Mouse (Mus musculus) stomach, postnatal 0 days (tissue): ENCODE data around the gene Rpl10. TPM values are rescaled to one million over a fixed set of nuclear protein-coding genes. Genes with fewer than 3 reads are reported as not detected.

Experiments
- ATAC-seq: fragments of 200-750 bp; cut with Nextera tagmentation; 2 replicates; pipeline ENCODE4 v1.8.0; 2017; ENCODE audit not compliant: low FRiP score, low TSS enrichment
- DNase-seq: peaks from one replicate; pipeline ENCODE4 v3.0.0-alpha.2; 2016; ENCODE audit warnings: low spot score
- H3K27ac ChIP-seq: fragments of 300-500 bp; sonication (generic); replicated peaks from 2 replicates; pipeline ENCODE4 v1.5.1; 2014; ENCODE audit warnings: mild to moderate bottlenecking, control low read depth
- H3K27me3 ChIP-seq: fragments of 300-500 bp; sonication (generic); 2 replicates; pipeline ENCODE4 v1.6.1; 2014; ENCODE audit warnings: low read length; ENCODE audit not compliant: control insufficient read depth, insufficient read depth
- H3K36me3 ChIP-seq: fragments of 300-500 bp; sonication (generic); 2 replicates; pipeline ENCODE4 v1.6.1; 2014; ENCODE audit warnings: low read length, mixed read lengths; ENCODE audit not compliant: control insufficient read depth, insufficient read depth
- H3K4me1 ChIP-seq: fragments of 300-500 bp; sonication (generic); replicated peaks from 2 replicates; pipeline ENCODE4 v1.6.1; 2014; ENCODE audit warnings: antibody characterized with exemption; ENCODE audit not compliant: control insufficient read depth, insufficient read depth
- H3K4me2 ChIP-seq: fragments of 300-500 bp; sonication (generic); replicated peaks from 2 replicates; pipeline ENCODE4 v1.6.1; 2014; ENCODE audit warnings: low read depth, mild to moderate bottlenecking, control low read depth, moderate library complexity
- H3K4me3 ChIP-seq: fragments of 300-500 bp; sonication (generic); 2 replicates; pipeline ENCODE4 v1.5.1; 2014; ENCODE audit warnings: low read depth, low read length, control low read depth
- H3K9ac ChIP-seq: fragments of 300-500 bp; sonication (generic); 2 replicates; pipeline ENCODE4 v1.6.1; 2014; ENCODE audit warnings: mild to moderate bottlenecking, low read length, control low read depth, mixed read lengths
- H3K9me3 ChIP-seq: fragments of 300-500 bp; sonication (generic); 2 replicates; pipeline ENCODE4 v1.6.1; 2016; ENCODE audit warnings: low read length; ENCODE audit not compliant: control insufficient read depth
- CTCF ChIP-seq: IDR thresholded peaks from 2 replicates; pipeline ENCODE4 v1.5.1; 2016; ENCODE audit warnings: antibody characterized with exemption, low read depth, mild to moderate bottlenecking, moderate library complexity
- EP300 ChIP-seq: optimal IDR thresholded peaks from 2 replicates; pipeline ENCODE3; 2016; ENCODE audit warnings: antibody characterized with exemption
- WGBS: fragments of 180-500 bp; shearing (Covaris S2); extraction: QIAGEN DNeasy Blood & Tissue Kit; methylation state at CpG from one replicate; pipeline ENCODE4 v1.1.7; 2014; 5-methylcytosine and 5-hydroxymethylcytosine counted together
- microRNA-seq: library from miRNA; unstranded; fragments of <30 nt; microRNA quantifications from one replicate; pipeline ENCODE4, GENCODE M21; 2016
- polyA plus RNA-seq: library from polyadenylated mRNA; unstranded; fragments of >200 nt; fragmentation: Nextera tagmentation; extraction: Ambion mirVana; gene quantifications from 2 replicates; pipeline ENCODE4 v1.2.1, GENCODE M21; 2015

The Rpl10 gene
- polyA plus RNA-seq, 1 experiment from 2014 or later, result 762 TPM

GRCm38 (mm10) chrX:74304867-74305700 lies 34.5 kb downstream of the Rpl10 start, which contains the start of gene Gdi1:
Gene Gdi1, plus strand, starts transcription at chrX:74304998.
- peak within 1 kb of the TSS; percentile 56 for H3K4me2 ChIP-seq
- peak within 1 kb of the TSS; percentile 51 for H3K4me3 ChIP-seq
- H3K27ac ChIP-seq, result peak within 1 kb of the TSS; percentile 79
- DNase-seq (peak; percentile 83), ATAC-seq (peak; percentile 92)
- no peaks in the 10 kb centered on the region for H3K9me3 ChIP-seq
- no peaks in the 10 kb centered on the region for H3K27me3 ChIP-seq
- H3K9ac ChIP-seq, result peak within 1 kb of the TSS; percentile 50
- no peaks in the 10 kb centered on the region for H3K4me1 ChIP-seq
- 16% methylated on average over 34 of the region's 41 CpGs for WGBS
- no peaks in the 10 kb centered on the region for H3K36me3 ChIP-seq
- TF ChIP-seq EP300 (peak; percentile 76), CTCF (peak; percentile 59)

GRCm38 (mm10) chrX:74312540-74313464 lies 42.2 kb downstream of the Rpl10 start, which contains the start of gene Fam50a:
Gene Fam50a, plus strand, starts transcription at chrX:74313033.
- no peaks in the 10 kb centered on the region for H3K27me3 ChIP-seq
- peak within 1 kb of the TSS; percentile 54 for H3K4me3 ChIP-seq
- H3K27ac ChIP-seq, result peak within 1 kb of the TSS; percentile 79
- TF ChIP-seq EP300 (no peak), CTCF (no peak; the same call in 1 of the 2 replicates)
- DNase-seq (peak; percentile 91), ATAC-seq (peak; percentile 98)
- peak within 1 kb of the TSS; percentile 69 for H3K4me2 ChIP-seq
- WGBS, result 18% methylated on average over 56 of the region's 59 CpGs
- peak within 1 kb of the TSS; percentile 74 for H3K9ac ChIP-seq
- no peaks in the 10 kb centered on the region for H3K4me1 ChIP-seq
- H3K9me3 ChIP-seq, result no peaks in the 10 kb centered on the region
- no peaks in the 10 kb centered on the region for H3K36me3 ChIP-seq

Small RNA genes lying within 50 kb of the gene (microRNA-seq; reads per million reads assigned to microRNA genes)
- gene Mir7091 (not detected), gene Mir7092 (not detected)

Other genes starting within 250 kb of the Rpl10 start
- gene Irak1, start 246.9 kb upstream of the Rpl10 start, polyA plus RNA-seq, result 37.6 and 39.5 TPM in 2 replicates
- gene Opn1mw, start 143.3 kb upstream of the Rpl10 start, polyA plus RNA-seq, result not detected in 2 replicates
- 6.8 and 6.9 TPM in 2 replicates for gene Mecp2, start 135.4 kb upstream of the Rpl10 start, polyA plus RNA-seq
- not detected in 2 replicates for gene Tex28, start 103.0 kb upstream of the Rpl10 start, polyA plus RNA-seq
- 0.08 and 0.13 TPM in 2 replicates for gene Tktl1, start 93.6 kb upstream of the Rpl10 start, polyA plus RNA-seq
- 256 and 289 TPM in 2 replicates for gene Flna, start 21.0 kb upstream of the Rpl10 start, polyA plus RNA-seq
- 20.9 TPM in 2 replicates for gene Emd, start 16.1 kb upstream of the Rpl10 start, polyA plus RNA-seq
- 59.5 and 71.1 TPM in 2 replicates for gene Taz, start 11.1 kb downstream of the Rpl10 start, polyA plus RNA-seq
- gene Dnase1l1, start 11.5 kb downstream of the Rpl10 start, polyA plus RNA-seq, result 15.6 and 15.8 TPM in 2 replicates
- gene Atp6ap1, start 26.3 kb downstream of the Rpl10 start, polyA plus RNA-seq, result 106 and 107 TPM in 2 replicates
- gene Gdi1, start 34.2 kb downstream of the Rpl10 start, polyA plus RNA-seq, result 75.8 and 79.3 TPM in 2 replicates
- gene Fam50a, start 42.2 kb downstream of the Rpl10 start, polyA plus RNA-seq, result 37.6 and 37.8 TPM in 2 replicates
- gene Plxna3, start 58.3 kb downstream of the Rpl10 start, polyA plus RNA-seq, result 2.9 and 3.2 TPM in 2 replicates
- 88.1 and 90.9 TPM in 2 replicates for gene Lage3, start 82.8 kb downstream of the Rpl10 start, polyA plus RNA-seq
- gene Ubl4a, start 102.4 kb downstream of the Rpl10 start, polyA plus RNA-seq, result 55.6 and 63.5 TPM in 2 replicates
- gene Slc10a3, start 102.5 kb downstream of the Rpl10 start, polyA plus RNA-seq, result 20.0 and 20.6 TPM in 2 replicates
- 25.0 and 26.0 TPM in 2 replicates for gene Fam3a, start 122.5 kb downstream of the Rpl10 start, polyA plus RNA-seq
- gene Ikbkg, start 122.5 kb downstream of the Rpl10 start, polyA plus RNA-seq, result 15.8 and 16.7 TPM in 2 replicates
- gene G6pdx, start 158.4 kb downstream of the Rpl10 start, polyA plus RNA-seq, result 83.7 and 90.3 TPM in 2 replicates
- 0.25 TPM in 1 of 2 replicates, not detected in the other for gene Gm6880, start 210.6 kb downstream of the Rpl10 start, polyA plus RNA-seq